Mouse (Mus musculus) central nervous system, embryonic 11.5 days (tissue): ENCODE data around the gene Dyrk4. TPM values are rescaled to one million over a fixed set of nuclear protein-coding genes. Genes with fewer than 3 reads are reported as not detected.

Experiments used
- polyA plus RNA-seq: library from polyadenylated mRNA; depleted of rRNA; stranded (reverse); fragments of >200 nt; gene quantifications from 2 replicates; pipeline ENCODE4 v1.2.3, GENCODE M21; 2012; rRNA removed

The Dyrk4 gene
- polyA plus RNA-seq, result 0.10 and 0.11 TPM in 2 replicates

GRCm38 (mm10) chr6:126921111-126921881 is at the start of gene Dyrk4:
Dyrk4 (minus strand) TSS chr6:126921839.

GRCm38 (mm10) chr6:126939487-126940171 is 18.0 kb upstream of the Dyrk4 start, which contains the start of the genes Rad51ap1 and D6Wsu163e:
Rad51ap1 (minus strand) TSS chr6:126939587.
D6Wsu163e (plus strand) TSS chr6:126939962.

GRCm38 (mm10) chr6:126852881-126853280 is 68.8 kb downstream of the Dyrk4 start, which contains the start of gene Akap3:
Akap3 (plus strand) TSS chr6:126853098.

GRCm38 (mm10) chr6:126848712-126849704 is 72.6 kb downstream of the Dyrk4 start, which contains the start of gene Ndufa9:
Ndufa9 (minus strand) TSS chr6:126849136.

Other genes with a start within 250 kb of the Dyrk4 start
- 4.2 and 5.4 TPM in 2 replicates for gene Kcna6, start 181.2 kb downstream of the Dyrk4 start, polyA plus RNA-seq
- 98.2 and 119 TPM in 2 replicates for gene Ndufa9, start 72.7 kb downstream of the Dyrk4 start, polyA plus RNA-seq
- 0.12 and 0.13 TPM in 2 replicates for gene Akap3, start 68.7 kb downstream of the Dyrk4 start, polyA plus RNA-seq
- gene Rad51ap1, start 17.7 kb upstream of the Dyrk4 start, polyA plus RNA-seq, result 78.5 and 92.5 TPM in 2 replicates
- gene D6Wsu163e, start 18.1 kb upstream of the Dyrk4 start, polyA plus RNA-seq, result 15.4 and 15.9 TPM in 2 replicates
- gene Fgf6, start 93.7 kb upstream of the Dyrk4 start, polyA plus RNA-seq, result 0.01 and 0.29 TPM in 2 replicates
- gene Fgf23, start 151.1 kb upstream of the Dyrk4 start, polyA plus RNA-seq, result 0.31 and 0.32 TPM in 2 replicates
- gene Tigar, start 187.7 kb upstream of the Dyrk4 start, polyA plus RNA-seq, result 8.6 and 13.2 TPM in 2 replicates
- gene Ccnd2, start 230.4 kb upstream of the Dyrk4 start, polyA plus RNA-seq, result 229 and 455 TPM in 2 replicates